Mouse (Mus musculus): ENCODE results near the gene Atoh7. TPM values are rescaled to one million over a fixed set of nuclear protein-coding genes. Genes with fewer than 3 reads are reported as not detected.

Gene Atoh7
- total and polyA plus RNA-seq, 3 experiments, result not detected

- TF ChIP-seq TCF12 (IDR thresholded peaks at IDR 0.05; ENCODE audit: low read depth, low read length), result no peak
- no peak for TF ChIP-seq ETS1 (IDR thresholded peaks at IDR 0.05; ENCODE audit: low read depth, low read length)
- no peak for TF ChIP-seq RCOR1 (IDR thresholded peaks at IDR 0.05; ENCODE audit: low read depth, low read length)
- TF ChIP-seq CHD1 (IDR thresholded peaks at IDR 0.05; ENCODE audit: low read depth, low read length), result no peak
- TF ChIP-seq NRF1 (IDR thresholded peaks at IDR 0.05; ENCODE audit: insufficient read depth, low read depth, low read length, poor library complexity, severe bottlenecking), result no peak
- TF ChIP-seq MAZ (IDR thresholded peaks at IDR 0.05; ENCODE audit: low read depth, low read length), result no peak
- TF ChIP-seq MYC (IDR thresholded peaks at IDR 0.05; ENCODE audit: low read depth, low read length), result no peak
- TF ChIP-seq USF2 (IDR thresholded peaks at IDR 0.05; ENCODE audit: borderline replicate concordance in 1 of 2, insufficient read depth in 1 of 2, low read depth in 1 of 2, low read length in 2 of 2), result no peak
- TF ChIP-seq POLR2AphosphoS2 (IDR thresholded peaks at IDR 0.05; ENCODE audit: low read length), result no peak
- TF ChIP-seq MEF2A (IDR thresholded peaks at IDR 0.05; ENCODE audit: extremely low read depth, insufficient replicate concordance, low read depth, low read length, poor library complexity, severe bottlenecking), result no peak
- TF ChIP-seq EP300 (IDR thresholded peaks at IDR 0.05; ENCODE audit: low read depth in 1 of 2, low read length in 2 of 2), result no peak
- TF ChIP-seq JUND (IDR thresholded peaks at IDR 0.05; ENCODE audit: low read depth, low read length), result no peak
- TF ChIP-seq NELFE (IDR thresholded peaks at IDR 0.05; ENCODE audit: low read depth, low read length), result no peak
- H3K79me2 ChIP-seq (ENCODE audit: control insufficient read depth, insufficient read depth, low read length, poor library complexity), result no peaks in the 10 kb centered on the region
- DNase-seq (ENCODE audit: low read depth, low spot score), result no peak
These were observed 20.5 kb downstream of the Atoh7 start for GRCm38 (mm10) chr10:63119916-63120315.

GRCm38 (mm10) chr10:63121961-63122360, 22.5 kb downstream of the Atoh7 start:
- no peak for DNase-seq (ENCODE audit: low read depth, low spot score)
- no peaks in the 10 kb centered on the region for H3K9me3 ChIP-seq (replicated peaks; ENCODE audit: insufficient read depth, low read length)
- H3K27ac ChIP-seq (ENCODE audit: control insufficient read depth, low read depth, low read length), result no peak overlapping the region
- H3K9ac ChIP-seq (ENCODE audit: control insufficient read depth, low read depth, low read length, poor library complexity, severe bottlenecking), result no peak overlapping the region
- H3K79me2 ChIP-seq (ENCODE audit: control insufficient read depth, insufficient read depth, low read length, poor library complexity), result no peaks in the 10 kb centered on the region
- H3K4me1 ChIP-seq (ENCODE audit: control insufficient read depth in 1 of 2, insufficient read depth in 2 of 2, low read length in 2 of 2), result no peaks in the 10 kb centered on the region
- H3K4me3 ChIP-seq (ENCODE audit: control insufficient read depth in 1 of 2, insufficient read depth in 1 of 2, low read depth in 2 of 2, low read length in 2 of 2), result no peak overlapping the region
- H3K36me3 ChIP-seq (ENCODE audit: control insufficient read depth in 1 of 2, insufficient read depth in 2 of 2, low read length in 2 of 2), result no peaks in the 10 kb centered on the region
- no peaks in the 10 kb centered on the region; a peak in 1 of 4 replicates for H3K27me3 ChIP-seq (ENCODE audit: control insufficient read depth in 1 of 2, insufficient read depth in 2 of 2, low read length in 2 of 2)
- TF ChIP-seq USF2 (IDR thresholded peaks at IDR 0.05; ENCODE audit: borderline replicate concordance in 1 of 2, insufficient read depth in 1 of 2, low read depth in 1 of 2, low read length in 2 of 2), result no peak
- no peak for TF ChIP-seq USF1 (IDR thresholded peaks at IDR 0.05; ENCODE audit: low read depth, low read length)
- no peak for TF ChIP-seq ZMIZ1 (IDR thresholded peaks at IDR 0.05; ENCODE audit: low read depth, low read length)
- no peak for TF ChIP-seq POLR2A (IDR thresholded peaks at IDR 0.05; ENCODE audit: control insufficient read depth in 1 of 2, insufficient read depth in 1 of 2, low read depth in 1 of 2, low read length in 2 of 2, poor library complexity in 1 of 2)
- TF ChIP-seq MAX (IDR thresholded peaks at IDR 0.05; ENCODE audit: low read length), result no peak
- TF ChIP-seq TCF12 (IDR thresholded peaks at IDR 0.05; ENCODE audit: low read depth, low read length), result no peak

More at GRCm38 (mm10) chr10:63119916-63120315, 20.5 kb downstream of the Atoh7 start:
- no peak overlapping the region for H3K27ac ChIP-seq (ENCODE audit: control insufficient read depth, low read depth, low read length)
- no peaks in the 10 kb centered on the region; a peak in 1 of 4 replicates for H3K27me3 ChIP-seq (ENCODE audit: control insufficient read depth in 1 of 2, insufficient read depth in 2 of 2, low read length in 2 of 2)
- H3K36me3 ChIP-seq (ENCODE audit: control insufficient read depth in 1 of 2, insufficient read depth in 2 of 2, low read length in 2 of 2), result no peaks in the 10 kb centered on the region
- no peak overlapping the region for H3K9ac ChIP-seq (ENCODE audit: control insufficient read depth, low read depth, low read length, poor library complexity, severe bottlenecking)
- H3K4me1 ChIP-seq (ENCODE audit: control insufficient read depth in 1 of 2, insufficient read depth in 2 of 2, low read length in 2 of 2), result no peaks in the 10 kb centered on the region
- no peaks in the 10 kb centered on the region for H3K9me3 ChIP-seq (replicated peaks; ENCODE audit: insufficient read depth, low read length)
- no peak overlapping the region for H3K4me3 ChIP-seq (ENCODE audit: control insufficient read depth in 1 of 2, insufficient read depth in 1 of 2, low read depth in 2 of 2, low read length in 2 of 2)

All from MEL (cell line).